Mouse (Mus musculus) lung, postnatal 0 days (tissue): ENCODE results near the gene Stag1.

Experiments used
- CTCF ChIP-seq: IDR thresholded peaks from 2 replicates; pipeline ENCODE4 v1.5.1; 2016; ENCODE audit warnings: antibody characterized with exemption, mild to moderate bottlenecking
- EP300 ChIP-seq: IDR thresholded peaks from 2 replicates; pipeline ENCODE4 v1.6.1; 2016; ENCODE audit warnings: antibody characterized with exemption, mild to moderate bottlenecking, control low read depth

GRCm38 (mm10) chr9:101005866-101006265 is 408.3 kb downstream of the Stag1 start:
- TF ChIP-seq CTCF: no peak
- TF ChIP-seq EP300: no peak
